Mouse (Mus musculus) lung, postnatal 4 days (tissue): ENCODE data around the gene Ipo11.

Source experiments
- DNase-seq, 2 experiments: peaks; one replicate each; pipeline ENCODE4 v3.0.0; 2021

The Ipo11 gene

GRCm38 (mm10) chr13:106894284-106894683 is 42.5 kb downstream of the Ipo11 start:
- peak in 1 of 2 experiments; percentile 25 for DNase-seq

- no peak for DNase-seq
Observed at GRCm38 (mm10) chr13:106893701-106894100, 43.1 kb downstream of the Ipo11 start.

- DNase-seq: no peak
Observed at GRCm38 (mm10) chr13:106893196-106893595, 43.6 kb downstream of the Ipo11 start.

GRCm38 (mm10) chr13:106887364-106887763 is 49.4 kb downstream of the Ipo11 start:
- no peak for DNase-seq

GRCm38 (mm10) chr13:106884249-106884648 is 52.5 kb downstream of the Ipo11 start:
- no peak for DNase-seq

GRCm38 (mm10) chr13:106876278-106876677 is 60.5 kb downstream of the Ipo11 start:
- DNase-seq: no peak

GRCm38 (mm10) chr13:106865547-106865946 is 71.2 kb downstream of the Ipo11 start:
- DNase-seq: no peak

- DNase-seq: no peak
Observed at GRCm38 (mm10) chr13:106858779-106859178, 78.0 kb downstream of the Ipo11 start.

GRCm38 (mm10) chr13:106856556-106856955 is 80.2 kb downstream of the Ipo11 start:
- no peak for DNase-seq

- no peak for DNase-seq
Observed at GRCm38 (mm10) chr13:106847534-106847933, 89.2 kb downstream of the Ipo11 start.

GRCm38 (mm10) chr13:106844928-106845327 is 91.8 kb downstream of the Ipo11 start:
- DNase-seq: no peak

- DNase-seq: no peak
Observed at GRCm38 (mm10) chr13:106842542-106842941, 94.2 kb downstream of the Ipo11 start.

- DNase-seq: no peak
Observed at GRCm38 (mm10) chr13:106838778-106839177, 98.0 kb downstream of the Ipo11 start.

- no peak for DNase-seq
Observed at GRCm38 (mm10) chr13:106836527-106836879, 100.3 kb downstream of the Ipo11 start.

GRCm38 (mm10) chr13:106835844-106836526 is 100.8 kb downstream of the Ipo11 start:
- DNase-seq: peak; percentile 31 to 36

GRCm38 (mm10) chr13:106830029-106830428 is 106.7 kb downstream of the Ipo11 start:
- DNase-seq: no peak

- no peak for DNase-seq
Observed at GRCm38 (mm10) chr13:106829327-106829997, 107.3 kb downstream of the Ipo11 start.

GRCm38 (mm10) chr13:106825618-106826017 is 111.1 kb downstream of the Ipo11 start:
- DNase-seq: no peak

GRCm38 (mm10) chr13:106823875-106824191 is 112.9 kb downstream of the Ipo11 start:
- DNase-seq: no peak

- no peak for DNase-seq
Observed at GRCm38 (mm10) chr13:106823121-106823874, 113.5 kb downstream of the Ipo11 start.

- DNase-seq: no peak
Observed at GRCm38 (mm10) chr13:106820149-106820548, 116.6 kb downstream of the Ipo11 start.

GRCm38 (mm10) chr13:106819749-106820148 is 117.0 kb downstream of the Ipo11 start:
- no peak for DNase-seq

- no peak for DNase-seq
Observed at GRCm38 (mm10) chr13:106817066-106817465, 119.7 kb downstream of the Ipo11 start.

GRCm38 (mm10) chr13:106813519-106813918 is 123.2 kb downstream of the Ipo11 start:
- DNase-seq: no peak
